Mouse (Mus musculus): ENCODE measurements around the gene Opn3. TPM values are rescaled to one million over a fixed set of nuclear protein-coding genes. Genes with fewer than 3 reads are reported as not detected.

The Opn3 gene
- total RNA-seq, 1 experiment, result 1.5 TPM

GRCm38 (mm10) chr1:175623656-175624055 is 68.9 kb downstream of the Opn3 start:
- no peak for DNase-seq (ENCODE audit: low read depth, low spot score)
- TF ChIP-seq HCFC1 (IDR thresholded peaks at IDR 0.05; ENCODE audit: borderline replicate concordance, insufficient read depth, low read length) (no peak), MAFK (IDR thresholded peaks at IDR 0.05; ENCODE audit: insufficient read depth, low read depth, low read length) (no peak), ZNF384 (IDR thresholded peaks at IDR 0.05; ENCODE audit: low read depth, low read length) (no peak), CHD2 (IDR thresholded peaks at IDR 0.05; ENCODE audit: low read depth, low read length) (no peak), ZC3H11A (IDR thresholded peaks at IDR 0.05; ENCODE audit: borderline replicate concordance, low read depth, low read length) (no peak)
- Histone ChIP-seq H3K4me1 (ENCODE audit: control insufficient read depth in 2 of 2, insufficient read depth in 2 of 2, low read length in 2 of 2, poor library complexity in 1 of 2) (peaks cover 0 to 4% of the 10 kb centered on the region in 2 experiments; a peak in 1 of 4 replicates), H3K4me3 (ENCODE audit: insufficient read depth in 1 of 2, low read depth in 1 of 2, low read length in 2 of 2, poor library complexity in 1 of 2, severe bottlenecking in 1 of 2) (no peak overlapping the region), H3K36me3 (ENCODE audit: control insufficient read depth, insufficient read depth, low read length, poor library complexity, severe bottlenecking) (peaks cover 4% of the 10 kb centered on the region; the same call in 1 of the 2 replicates), H3K9ac (ENCODE audit: insufficient read depth, low read depth, low read length, poor library complexity, severe bottlenecking) (no peak overlapping the region), H3K9me3 (ENCODE audit: control insufficient read depth, insufficient read depth, low read depth, low read length) (no peaks in the 10 kb centered on the region), H3K27ac (ENCODE audit: insufficient read depth, low read depth, low read length, poor library complexity, severe bottlenecking) (no peak overlapping the region)
- in situ Hi-C loops (cut with MboI; ENCODE audit: low sequenced_read_pairs in 2 of 2, unreplicated experiment in 2 of 2), result loop anchor here (10.0 to 25.0 kb wide), 2 partner anchors 264 to 271 kb away; partner anchors contain the start of gene Exo1 (in 1 of the 2)

GRCm38 (mm10) chr1:175619814-175620431 is 72.7 kb downstream of the Opn3 start, which contains the start of gene Kmo:
TSS of gene Kmo (plus strand) at chr1:175620381.
- Histone ChIP-seq H3K4me3 (ENCODE audit: insufficient read depth in 1 of 2, low read depth in 1 of 2, low read length in 2 of 2, poor library complexity in 1 of 2, severe bottlenecking in 1 of 2) (no peak within 1 kb of the TSS), H3K4me1 (ENCODE audit: control insufficient read depth in 2 of 2, insufficient read depth in 2 of 2, low read length in 2 of 2, poor library complexity in 1 of 2) (no peaks in the 10 kb centered on the region), H3K9ac (ENCODE audit: insufficient read depth, low read depth, low read length, poor library complexity, severe bottlenecking) (no peak within 1 kb of the TSS), H3K36me3 (ENCODE audit: control insufficient read depth, insufficient read depth, low read length, poor library complexity, severe bottlenecking) (peaks cover 19% of the 10 kb centered on the region), H3K27ac (ENCODE audit: insufficient read depth, low read depth, low read length, poor library complexity, severe bottlenecking) (no peak within 1 kb of the TSS), H3K9me3 (ENCODE audit: control insufficient read depth, insufficient read depth, low read depth, low read length) (no peaks in the 10 kb centered on the region)
- no peak for DNase-seq (ENCODE audit: low read depth, low spot score)
- TF ChIP-seq MAFK (IDR thresholded peaks at IDR 0.05; ENCODE audit: insufficient read depth, low read depth, low read length) (no peak), HCFC1 (IDR thresholded peaks at IDR 0.05; ENCODE audit: borderline replicate concordance, insufficient read depth, low read length) (no peak), CHD2 (IDR thresholded peaks at IDR 0.05; ENCODE audit: low read depth, low read length) (no peak), ZC3H11A (IDR thresholded peaks at IDR 0.05; ENCODE audit: borderline replicate concordance, low read depth, low read length) (no peak), ZNF384 (IDR thresholded peaks at IDR 0.05; ENCODE audit: low read depth, low read length) (no peak)
- in situ Hi-C loops (cut with MboI; ENCODE audit: low sequenced_read_pairs in 2 of 2, unreplicated experiment in 2 of 2), result loop anchor here (10.0 to 25.0 kb wide), 2 partner anchors 267 to 275 kb away; partner anchors contain the start of gene Exo1 (in 1 of the 2)

GRCm38 (mm10) chr1:175614992-175615391 is 77.6 kb downstream of the Opn3 start:
- Histone ChIP-seq H3K9me3 (ENCODE audit: control insufficient read depth, insufficient read depth, low read depth, low read length) (no peaks in the 10 kb centered on the region), H3K9ac (ENCODE audit: insufficient read depth, low read depth, low read length, poor library complexity, severe bottlenecking) (no peak overlapping the region), H3K36me3 (ENCODE audit: control insufficient read depth, insufficient read depth, low read length, poor library complexity, severe bottlenecking) (peaks cover 29% of the 10 kb centered on the region), H3K4me1 (ENCODE audit: control insufficient read depth in 2 of 2, insufficient read depth in 2 of 2, low read length in 2 of 2, poor library complexity in 1 of 2) (no peaks in the 10 kb centered on the region), H3K4me3 (ENCODE audit: insufficient read depth in 1 of 2, low read depth in 1 of 2, low read length in 2 of 2, poor library complexity in 1 of 2, severe bottlenecking in 1 of 2) (no peak overlapping the region), H3K27ac (ENCODE audit: insufficient read depth, low read depth, low read length, poor library complexity, severe bottlenecking) (no peak overlapping the region)
- in situ Hi-C loops (cut with MboI; ENCODE audit: low sequenced_read_pairs in 2 of 2, unreplicated experiment in 2 of 2), result loop anchor here in 1 of 2 experiments (25.0 kb wide), 1 partner anchor 272 kb away; the partner anchor contains the start of gene Exo1
- TF ChIP-seq CHD2 (IDR thresholded peaks at IDR 0.05; ENCODE audit: low read depth, low read length) (no peak), ZNF384 (IDR thresholded peaks at IDR 0.05; ENCODE audit: low read depth, low read length) (no peak), HCFC1 (IDR thresholded peaks at IDR 0.05; ENCODE audit: borderline replicate concordance, insufficient read depth, low read length) (no peak), ZC3H11A (IDR thresholded peaks at IDR 0.05; ENCODE audit: borderline replicate concordance, low read depth, low read length) (no peak), MAFK (IDR thresholded peaks at IDR 0.05; ENCODE audit: insufficient read depth, low read depth, low read length) (no peak)
- DNase-seq (ENCODE audit: low read depth, low spot score), result no peak

Other genes starting within 250 kb of the Opn3 start
- 0.18 TPM in 1 of 2 replicates, not detected in the other for gene Rgs7, start 200.3 kb downstream of the Opn3 start, total RNA-seq (2012; rRNA removed)
- gene Kmo, start 72.4 kb downstream of the Opn3 start, total RNA-seq (2012; rRNA removed), result not detected in 2 replicates
- gene Fh1, start 67.1 kb downstream of the Opn3 start, total RNA-seq (2012; rRNA removed), result 110 TPM in 2 replicates
- 10.4 and 17.4 TPM in 2 replicates for gene Chml, start 125 bp upstream of the Opn3 start, total RNA-seq (2012; rRNA removed)
- 0.94 and 1.3 TPM in 2 replicates for gene Wdr64, start 5.8 kb upstream of the Opn3 start, total RNA-seq (2012; rRNA removed)
- gene Exo1, start 187.8 kb upstream of the Opn3 start, total RNA-seq (2012; rRNA removed), result 64.6 and 77.1 TPM in 2 replicates
- not detected in 2 replicates for gene Gm38100, start 227.6 kb upstream of the Opn3 start, total RNA-seq (2012; rRNA removed)